Mouse (Mus musculus): Measurements from ENCODE around the gene C1qa.

The C1qa gene

DNA sequence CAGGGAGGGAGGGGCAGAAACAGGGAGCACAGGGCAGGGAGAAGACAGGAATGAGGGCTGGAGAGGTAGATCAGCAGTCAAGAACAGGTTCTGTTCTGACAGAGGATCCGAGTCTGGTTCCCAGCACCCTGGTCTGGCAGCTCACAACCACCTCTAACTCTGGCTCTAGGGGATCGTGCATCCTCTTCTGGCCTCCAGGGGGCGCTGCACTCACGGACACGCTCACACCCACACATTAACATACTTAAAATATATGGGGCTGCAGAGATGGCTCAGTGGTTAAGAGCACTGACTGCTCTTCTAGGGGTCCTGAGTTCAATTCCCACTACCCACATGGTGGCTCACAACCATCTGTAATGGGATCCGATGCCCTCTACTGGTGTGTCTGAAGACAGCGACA, 38.6 kb downstream of the C1qa start:
- no peak for DNase-seq (ENCODE audit: low read depth)

DNA sequence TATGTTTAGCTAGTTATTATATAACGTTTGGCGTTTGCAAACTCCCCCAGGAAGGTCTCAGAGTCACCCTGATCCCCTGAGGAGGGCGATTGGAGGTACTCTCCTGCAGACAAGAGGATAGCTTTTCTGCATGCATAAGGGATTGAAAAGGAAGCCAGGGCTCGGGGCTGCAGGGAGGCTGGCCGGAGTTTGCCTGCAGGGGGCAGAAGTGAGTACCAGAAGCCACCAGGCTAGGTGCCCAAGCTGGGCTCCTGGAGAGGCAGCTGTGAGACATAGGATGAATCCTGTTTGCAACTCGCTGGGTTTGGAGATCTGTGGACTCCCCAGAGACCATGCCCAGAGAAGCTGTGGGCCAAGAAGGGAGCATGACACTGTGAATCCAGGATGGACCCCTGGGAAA, 43.5 kb downstream of the C1qa start:
- no peak for DNase-seq (ENCODE audit: low read depth)

GRCm38 (mm10) chr4:136852989-136853388, 45.6 kb downstream of the C1qa start:
- DNase-seq (ENCODE audit: low read depth), result no peak

DNA sequence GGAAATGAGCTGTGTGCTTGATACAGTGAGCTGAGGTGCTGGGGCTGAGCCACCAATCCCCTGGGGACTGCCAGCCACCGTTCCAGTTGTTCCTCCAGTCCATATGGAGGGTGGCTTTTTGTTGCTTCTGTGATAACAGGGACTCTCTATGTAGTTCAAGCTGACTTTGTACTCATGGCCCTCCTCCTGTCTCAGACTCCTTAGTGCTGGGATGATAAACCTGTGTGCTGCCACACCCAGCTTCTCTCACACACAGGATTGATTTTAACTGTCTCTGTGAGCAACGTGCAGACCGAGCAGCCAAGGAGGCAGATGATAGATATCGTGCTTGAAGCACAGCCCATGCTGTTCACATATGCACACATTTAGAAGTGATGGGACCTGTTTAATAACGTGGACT, 46.5 kb downstream of the C1qa start:
- DNase-seq (ENCODE audit: low read depth), result no peak

GRCm38 (mm10) chr4:136848565-136848964, 50.0 kb downstream of the C1qa start:
- no peak for DNase-seq (ENCODE audit: low read depth)

- no peak for DNase-seq (ENCODE audit: low read depth)
Observed at GRCm38 (mm10) chr4:136847166-136847565, 51.4 kb downstream of the C1qa start.
